Mouse (Mus musculus) myocyte (in vitro differentiated cells): Measurements from ENCODE around the gene Btn1a1. TPM values are rescaled to one million over a fixed set of nuclear protein-coding genes. Genes with fewer than 3 reads are reported as not detected.

Experiments
- H3K27me3 ChIP-seq: one replicate; pipeline ENCODE4 v1.6.1; 2011; ENCODE audit not compliant: control insufficient read depth, insufficient read depth, insufficient read length
- H3K36me3 ChIP-seq: one replicate; pipeline ENCODE4 v1.6.1; 2011; ENCODE audit not compliant: control insufficient read depth, insufficient read depth
- H3K4me2 ChIP-seq: one replicate; pipeline ENCODE4 v1.6.1; 2011; ENCODE audit warnings: low read depth, control low read depth
- H3K4me3 ChIP-seq: one replicate; pipeline ENCODE4 v1.5.1; 2011; ENCODE audit warnings: mild to moderate bottlenecking, control low read depth, moderate library complexity
- H3K79me2 ChIP-seq: one replicate; pipeline ENCODE4 v1.6.1; 2011; ENCODE audit not compliant: control insufficient read depth, insufficient read depth
- H3ac ChIP-seq: one replicate; pipeline ENCODE4 v1.6.1; 2011; ENCODE audit not compliant: control insufficient read depth, insufficient read length
- CEBPB ChIP-seq: IDR thresholded peaks from 2 replicates; pipeline ENCODE4 v1.6.1; 2011; ENCODE audit warnings: mild to moderate bottlenecking, moderate library complexity; ENCODE audit not compliant: poor library complexity, insufficient read depth, severe bottlenecking
- E2F4 ChIP-seq: IDR thresholded peaks from one replicate; pipeline ENCODE4 v1.6.1; 2011; ENCODE audit warnings: mild to moderate bottlenecking, control low read depth, moderate library complexity; ENCODE audit not compliant: insufficient read depth
- MAX ChIP-seq: IDR thresholded peaks from one replicate; pipeline ENCODE4 v1.6.1; 2011; ENCODE audit warnings: low read depth, mild to moderate bottlenecking, control low read depth
- MYOD1 ChIP-seq, 3 experiments: IDR thresholded peaks; one replicate each; pipeline ENCODE4 v1.6.1; 2011; ENCODE audit warnings: control low read depth in 2 of 3, low read depth in 2 of 3, mild to moderate bottlenecking in 2 of 3, moderate library complexity in 1 of 3; ENCODE audit not compliant: insufficient read length in 2 of 3, control insufficient read depth in 1 of 3
- MYOG ChIP-seq, 3 experiments: IDR thresholded peaks; one replicate each; pipeline ENCODE4 v1.6.1; 2011; ENCODE audit warnings: control low read depth in 2 of 3, low read depth in 2 of 3, mild to moderate bottlenecking in 2 of 3; ENCODE audit not compliant: insufficient read length in 2 of 3, control insufficient read depth in 1 of 3, insufficient read depth in 1 of 3
- POLR2A ChIP-seq: IDR thresholded peaks from one replicate; pipeline ENCODE4 v1.6.1; 2011; ENCODE audit warnings: low read depth, mild to moderate bottlenecking, control low read depth, moderate library complexity; ENCODE audit not compliant: insufficient read length
- POLR2AphosphoS2 ChIP-seq: IDR thresholded peaks from one replicate; pipeline ENCODE4 v1.6.1; 2011; ENCODE audit warnings: low read depth, control low read depth; ENCODE audit not compliant: insufficient read length
- REST ChIP-seq: IDR thresholded peaks from one replicate; pipeline ENCODE4 v1.6.1; 2011; ENCODE audit warnings: mild to moderate bottlenecking, control low read depth, moderate library complexity; ENCODE audit not compliant: insufficient read depth, insufficient read length
- SRF ChIP-seq: IDR thresholded peaks from one replicate; pipeline ENCODE4 v1.6.1; 2011; ENCODE audit warnings: low read depth; ENCODE audit not compliant: control insufficient read depth, insufficient read length
- TCF12 ChIP-seq: IDR thresholded peaks from one replicate; pipeline ENCODE4 v1.6.1; 2011; ENCODE audit warnings: mild to moderate bottlenecking, control low read depth; ENCODE audit not compliant: poor library complexity, insufficient read depth, severe bottlenecking
- TCF3 ChIP-seq: IDR thresholded peaks from one replicate; pipeline ENCODE4 v1.6.1; 2011; ENCODE audit warnings: low read depth, control low read depth; ENCODE audit not compliant: insufficient read length
- USF1 ChIP-seq: IDR thresholded peaks from one replicate; pipeline ENCODE4 v1.6.1; 2011; ENCODE audit warnings: low read depth, mild to moderate bottlenecking, control low read depth, moderate library complexity
- polyA plus RNA-seq: library from polyadenylated mRNA; unstranded; fragments of >200 nt; fragmentation: generic; extraction: Trizol; gene quantifications from one replicate; pipeline ENCODE4 v1.2.1, GENCODE M21; 2012; ENCODE audit warnings: missing spikeins

Gene Btn1a1
- polyA plus RNA-seq, 1 experiment: 0.02 TPM

GRCm38 (mm10) chr13:23462669-23463068 is 3.0 kb downstream of the Btn1a1 start:
- TF ChIP-seq POLR2AphosphoS2 (no peak), MYOD1 (IDR thresholded peaks at IDR 0.05; ENCODE audit: control insufficient read depth in 1 of 3, insufficient read length in 2 of 3, low read depth in 2 of 3) (no peak), SRF (no peak), TCF12 (no peak), TCF3 (no peak), USF1 (no peak), CEBPB (no peak)
- no peaks in the 10 kb centered on the region for H3K36me3 ChIP-seq

GRCm38 (mm10) chr13:23462063-23462462 is 3.6 kb downstream of the Btn1a1 start:
- H3K4me3 ChIP-seq: no peak overlapping the region
- no peak overlapping the region for H3ac ChIP-seq
- H3K4me2 ChIP-seq: no peak overlapping the region
- no peaks in the 10 kb centered on the region for H3K79me2 ChIP-seq
- H3K27me3 ChIP-seq: no peaks in the 10 kb centered on the region
- TF ChIP-seq E2F4 (no peak), MAX (no peak), REST (no peak), POLR2A (no peak), SRF (no peak), USF1 (no peak), MYOD1 (IDR thresholded peaks at IDR 0.05; ENCODE audit: control insufficient read depth in 1 of 3, insufficient read length in 2 of 3, low read depth in 2 of 3) (no peak), CEBPB (no peak), TCF12 (no peak)
- no peaks in the 10 kb centered on the region for H3K36me3 ChIP-seq

More at GRCm38 (mm10) chr13:23462669-23463068, 3.0 kb downstream of the Btn1a1 start:
- Histone ChIP-seq H3K79me2 (no peaks in the 10 kb centered on the region), H3K27me3 (no peaks in the 10 kb centered on the region), H3K4me3 (no peak overlapping the region), H3K4me2 (no peak overlapping the region), H3ac (no peak overlapping the region)

GRCm38 (mm10) chr13:23459264-23459846 is 6.3 kb downstream of the Btn1a1 start:
- H3K36me3 ChIP-seq: no peaks in the 10 kb centered on the region
- TF ChIP-seq CEBPB: no peak
- no peak for TF ChIP-seq E2F4
- no peak for TF ChIP-seq TCF12
- TF ChIP-seq MAX: no peak
- H3K4me2 ChIP-seq: no peak overlapping the region
- no peaks in the 10 kb centered on the region for H3K27me3 ChIP-seq
- no peak overlapping the region for H3ac ChIP-seq
- no peak overlapping the region for H3K4me3 ChIP-seq
- H3K79me2 ChIP-seq: no peaks in the 10 kb centered on the region

- Histone ChIP-seq H3K27me3 (no peaks in the 10 kb centered on the region), H3K4me2 (peak overlapping the region; percentile 86), H3ac (no peak overlapping the region), H3K79me2 (no peaks in the 10 kb centered on the region), H3K36me3 (no peaks in the 10 kb centered on the region), H3K4me3 (peak overlapping the region; percentile 44)
- TF ChIP-seq CEBPB (no peak), TCF3 (no peak), SRF (no peak), REST (no peak), POLR2AphosphoS2 (no peak), MAX (no peak), TCF12 (no peak), E2F4 (no peak)
These were observed 11.8 kb downstream of the Btn1a1 start for GRCm38 (mm10) chr13:23453926-23454325.

- no peak for TF ChIP-seq REST
- TF ChIP-seq TCF12: no peak
- no peak for TF ChIP-seq MYOG (IDR thresholded peaks at IDR 0.05; ENCODE audit: control insufficient read depth in 1 of 3, insufficient read depth in 1 of 3, insufficient read length in 2 of 3, low read depth in 2 of 3)
- peak; percentile 41 for TF ChIP-seq POLR2A
- no peak for TF ChIP-seq POLR2AphosphoS2
- no peak for TF ChIP-seq TCF3
- TF ChIP-seq CEBPB: no peak
- Histone ChIP-seq H3K4me2 (peak overlapping the region; percentile 86), H3K79me2 (no peaks in the 10 kb centered on the region), H3ac (no peak overlapping the region), H3K27me3 (no peaks in the 10 kb centered on the region), H3K36me3 (no peaks in the 10 kb centered on the region), H3K4me3 (peak overlapping the region; percentile 44)
These were observed 12.3 kb downstream of the Btn1a1 start for GRCm38 (mm10) chr13:23453362-23453862.
